Mouse (Mus musculus) erythroblast, embryonic 14.5 days (primary cell): ENCODE data around the gene Hist2h3c1.

Experiments
- GATA1 ChIP-seq: IDR thresholded peaks from 2 replicates; pipeline ENCODE4 v1.6.1; 2012; ENCODE audit warnings: low read length, inconsistent platforms, mixed read lengths
- TAL1 ChIP-seq: IDR thresholded peaks from 3 replicates; pipeline ENCODE4 v1.6.1; 2012; ENCODE audit warnings: low read length, inconsistent platforms, mixed read lengths

DNA sequence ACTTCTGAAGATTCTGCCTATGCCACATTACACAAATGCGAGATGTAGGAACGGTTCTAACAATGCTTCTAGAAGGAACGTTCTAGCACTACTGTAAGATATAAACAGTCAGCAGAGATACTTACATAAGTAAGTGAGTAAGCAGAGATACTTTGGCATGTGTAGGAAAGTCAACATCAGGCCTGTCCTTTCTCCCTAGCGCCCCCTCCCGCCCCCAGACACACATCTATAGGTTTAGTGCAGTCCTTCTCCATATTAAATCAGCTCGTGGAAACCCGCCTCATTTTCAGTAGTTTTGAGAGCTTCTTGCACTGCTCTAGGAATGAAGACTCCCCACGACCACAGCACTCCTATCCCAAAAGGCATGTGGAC lies 30.9 kb downstream of the Hist2h3c1 start:
- TF ChIP-seq TAL1, result no peak
- no peak for TF ChIP-seq GATA1
